Mouse (Mus musculus): ENCODE data around the gene Prss53.

GRCm38 (mm10) chr7:127922451-127923275 is 31.9 kb upstream of the Prss53 start:
- TF ChIP-seq GATA1 (IDR thresholded peaks at IDR 0.05; ENCODE audit: borderline replicate concordance, low read length) (no peak), FLI1 (IDR thresholded peaks at IDR 0.05; ENCODE audit: low read length) (no peak)

Measured in megakaryocyte, embryonic 14.5 days (primary cell).